Mouse (Mus musculus) heart, postnatal 25 days (tissue): ENCODE results near the gene Hoxd11. TPM values are rescaled to one million over a fixed set of nuclear protein-coding genes. Genes with fewer than 3 reads are reported as not detected.

ENCODE experiments used
- DNase-seq: peaks from one replicate; pipeline ENCODE4 v3.0.0; 2022; ENCODE audit warnings: low spot score
- intact Hi-C: fragments of 180-260 bp; cut with DNase I; formaldehyde crosslinking; loops from one replicate; pipeline ENCODE4 v1.15.1; 2025
- total RNA-seq, 2 experiments: library from RNA; stranded (reverse); gene quantifications; 2 replicates each; pipeline ENCODE4 v1.2.3; 2021

Gene Hoxd11
- total RNA-seq, 2 experiments from 2014 or later, result not detected

DNA sequence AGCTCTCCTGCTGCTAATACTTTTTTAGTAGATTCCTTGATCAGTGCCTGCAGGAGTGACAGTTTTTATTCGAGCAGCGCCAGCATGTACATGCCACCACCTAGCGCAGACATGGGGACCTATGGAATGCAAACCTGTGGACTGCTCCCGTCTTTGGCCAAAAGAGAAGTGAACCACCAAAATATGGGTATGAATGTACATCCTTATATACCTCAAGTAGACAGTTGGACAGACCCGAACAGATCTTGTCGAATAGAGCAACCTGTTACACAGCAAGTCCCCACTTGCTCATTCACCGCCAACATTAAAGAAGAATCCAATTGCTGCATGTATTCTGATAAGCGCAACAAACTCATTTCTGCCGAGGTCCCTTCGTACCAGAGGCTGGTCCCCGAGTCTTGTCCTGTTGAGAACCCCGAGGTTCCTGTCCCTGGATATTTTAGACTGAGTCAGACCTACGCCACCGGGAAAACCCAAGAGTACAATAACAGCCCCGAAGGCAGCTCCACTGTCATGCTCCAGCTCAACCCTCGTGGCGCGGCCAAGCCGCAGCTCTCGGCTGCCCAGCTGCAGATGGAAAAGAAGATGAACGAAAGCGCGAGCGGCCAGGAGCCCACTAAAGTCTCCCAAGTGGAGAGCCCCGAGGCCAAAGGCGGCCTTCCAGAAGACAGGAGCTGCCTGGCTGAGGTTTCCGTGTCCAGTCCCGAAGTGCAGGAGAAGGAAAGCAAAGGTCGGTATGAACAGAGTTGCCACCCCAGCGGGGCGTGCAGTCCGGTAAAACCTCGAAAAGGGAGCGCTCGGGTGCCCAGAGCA lies 12.8 kb downstream of the Hoxd11 start:
- intact Hi-C loops, result loop anchor here (5.0 kb wide), 1 partner anchor 40 kb away; no protein-coding TSS in a partner anchor
- no peak for DNase-seq

DNA sequence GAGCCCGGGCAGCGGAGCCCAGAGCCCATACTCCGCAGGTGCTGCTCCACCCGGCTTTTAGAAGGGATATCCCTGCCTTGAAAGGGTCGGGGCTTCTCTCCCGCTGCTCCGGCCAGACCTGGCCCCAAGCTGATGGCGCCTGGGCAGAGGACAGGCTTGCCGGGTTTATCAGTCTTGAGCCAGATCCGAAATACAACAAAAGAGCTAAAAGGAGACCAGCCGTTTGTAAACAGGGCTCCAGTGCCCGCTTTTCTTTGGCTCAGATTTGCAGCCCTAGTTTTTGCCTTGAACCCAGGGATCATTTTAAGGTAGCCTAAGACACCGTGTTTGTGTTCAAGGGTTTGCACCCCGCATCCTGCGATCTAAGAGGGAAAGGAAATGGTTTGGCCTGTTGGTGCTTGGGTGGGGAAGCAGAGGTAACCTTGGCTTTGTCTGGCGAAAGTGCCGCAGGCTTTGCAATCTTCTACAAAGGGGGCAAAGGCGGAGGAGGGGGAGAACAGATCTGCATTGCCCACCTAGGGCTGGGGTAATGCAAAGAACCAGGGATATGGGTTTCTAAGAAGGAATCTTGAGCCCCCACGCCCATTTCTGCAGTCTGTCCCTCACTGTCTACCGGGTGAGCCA lies 13.6 kb downstream of the Hoxd11 start:
- intact Hi-C loops, result loop anchor here (5.0 kb wide), 1 partner anchor 41 kb away; no protein-coding TSS in a partner anchor

DNA sequence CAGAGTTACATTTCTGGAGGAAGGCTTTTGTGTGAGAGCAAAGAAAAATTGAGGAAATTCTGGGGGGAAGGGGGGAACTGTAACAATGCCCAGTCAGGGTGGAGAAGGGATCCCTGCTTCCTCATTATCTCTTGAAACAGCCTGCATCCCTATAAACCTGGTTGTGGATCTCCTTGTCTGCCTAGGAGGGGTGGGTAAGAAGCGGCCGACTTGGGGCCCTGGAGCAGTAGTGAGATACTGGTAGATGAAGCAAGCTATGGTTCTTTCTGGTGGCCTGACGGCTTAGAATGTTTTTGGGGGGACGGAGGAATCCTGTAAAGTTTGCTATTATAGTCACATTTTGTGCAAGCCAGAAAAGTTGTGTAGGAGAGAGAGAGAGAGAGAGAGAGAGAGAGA lies 14.1 kb downstream of the Hoxd11 start:
- intact Hi-C loops, result loop anchor here (5.0 kb wide), 1 partner anchor 41 kb away; no protein-coding TSS in a partner anchor
- no peak for DNase-seq

More for the DNA sequence above, 13.6 kb downstream of the Hoxd11 start:
- DNase-seq, result no peak

DNA sequence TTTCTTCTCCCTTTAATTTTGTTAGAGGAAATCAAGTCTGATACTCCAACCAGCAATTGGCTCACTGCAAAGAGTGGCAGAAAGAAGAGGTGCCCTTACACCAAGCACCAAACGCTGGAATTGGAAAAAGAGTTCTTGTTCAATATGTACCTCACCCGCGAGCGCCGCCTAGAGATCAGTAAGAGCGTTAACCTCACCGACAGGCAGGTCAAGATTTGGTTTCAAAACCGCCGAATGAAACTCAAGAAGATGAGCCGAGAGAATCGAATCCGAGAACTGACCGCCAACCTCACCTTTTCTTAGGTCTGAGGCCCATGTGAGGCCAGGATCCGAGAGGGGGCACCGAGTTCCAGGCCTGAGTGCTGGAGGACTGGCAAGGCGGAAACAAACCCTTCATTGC lies 14.7 kb downstream of the Hoxd11 start:
- intact Hi-C loops, result loop anchor here (5.0 kb wide), 1 partner anchor 42 kb away; no protein-coding TSS in a partner anchor
- no peak for DNase-seq

DNA sequence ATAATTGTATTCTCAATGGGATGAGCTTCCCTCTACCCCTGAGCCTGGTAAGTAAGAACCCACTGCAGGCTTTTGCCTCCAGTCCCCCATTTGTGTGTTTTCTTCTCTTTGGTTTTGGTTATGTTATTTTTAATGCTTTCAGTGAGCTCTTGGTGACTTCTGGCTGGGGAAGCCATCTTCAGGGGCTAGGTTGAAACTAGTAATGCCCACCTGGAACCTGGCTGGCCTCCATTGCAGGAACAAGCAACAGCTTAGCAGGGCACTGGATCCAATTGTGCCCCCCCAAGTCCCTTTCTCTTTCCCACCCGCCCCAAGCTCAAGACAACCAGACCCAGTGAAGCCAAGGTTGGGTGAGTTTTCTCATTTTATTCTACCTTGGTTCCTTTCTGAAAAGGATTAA lies 16.0 kb downstream of the Hoxd11 start:
- no peak for DNase-seq
- intact Hi-C loops, result no loop called here

DNA sequence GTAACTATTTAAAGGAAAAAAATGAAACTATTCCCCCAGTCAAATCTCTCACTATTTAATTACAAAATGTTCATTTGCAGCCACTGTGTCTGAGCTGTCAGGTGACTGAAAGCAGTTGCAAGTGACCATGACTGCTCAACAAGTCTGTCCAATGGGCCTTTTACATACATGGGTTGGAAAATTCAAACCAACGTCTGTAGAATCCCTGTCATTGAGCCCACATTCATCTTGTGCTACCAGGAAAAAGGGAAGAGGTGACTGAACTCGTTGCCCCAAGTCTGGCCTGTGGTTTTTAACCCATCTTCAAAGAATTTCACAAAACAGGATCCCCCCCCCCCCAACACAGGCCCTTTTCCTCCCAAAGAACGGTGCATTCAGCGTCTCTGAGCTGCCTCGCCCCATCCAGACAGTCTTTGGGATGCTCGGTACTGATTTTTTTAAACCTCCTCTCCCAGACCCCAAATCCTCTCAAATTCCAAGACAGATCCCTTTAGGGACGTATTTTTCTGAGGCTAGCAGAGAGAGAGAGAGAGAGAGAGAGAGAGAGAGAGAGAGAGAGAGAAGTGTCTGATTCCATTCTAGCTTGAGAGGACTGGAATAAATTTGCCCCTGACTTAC lies 16.6 kb downstream of the Hoxd11 start:
- intact Hi-C loops, result no loop called here

DNA sequence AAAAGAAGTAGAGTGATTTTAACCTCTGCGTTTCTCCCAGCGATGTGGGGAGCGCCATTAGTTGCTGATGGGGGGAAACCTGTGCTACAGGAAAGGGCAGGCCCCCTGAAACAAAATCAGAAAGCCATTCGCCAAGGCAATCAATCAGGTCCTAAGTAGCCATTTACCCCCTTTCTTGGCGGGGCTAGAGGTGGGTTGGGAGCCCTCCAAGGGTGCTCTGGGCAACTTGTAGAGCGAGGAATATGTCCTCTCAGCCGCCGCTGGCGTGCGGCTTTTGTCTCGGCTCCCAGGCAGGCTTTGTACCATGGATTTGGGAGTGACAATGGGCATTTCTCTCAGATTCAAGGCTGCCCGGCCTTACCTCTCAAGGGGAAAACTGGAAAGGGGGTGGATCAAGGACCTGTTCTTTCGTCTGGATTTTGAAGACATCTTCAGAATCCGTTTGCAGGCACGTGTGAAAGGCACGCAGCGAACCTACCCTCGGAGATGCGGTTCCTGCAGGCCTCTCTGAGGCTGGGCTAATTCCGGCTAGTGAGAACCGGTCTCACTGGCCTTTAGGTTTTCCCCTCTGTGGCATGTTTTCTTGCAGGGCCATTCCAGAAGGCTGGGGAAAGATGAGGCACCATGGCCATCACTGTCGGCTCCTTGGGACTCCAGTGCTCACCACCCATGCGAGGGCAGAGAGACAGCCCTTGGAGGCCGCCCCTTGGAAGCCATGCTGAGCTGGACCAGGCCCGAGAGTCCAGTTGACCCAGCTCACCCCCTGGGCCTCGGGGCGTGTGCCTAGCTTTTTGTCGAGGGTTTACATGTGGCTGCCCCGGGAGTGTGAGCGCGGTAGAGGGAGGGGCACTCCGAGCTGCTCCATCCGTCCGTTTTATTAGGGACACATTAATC lies 17.3 kb downstream of the Hoxd11 start:
- intact Hi-C loops, result no loop called here
- DNase-seq, result no peak

More for the DNA sequence above, 16.6 kb downstream of the Hoxd11 start:
- no peak for DNase-seq

DNA sequence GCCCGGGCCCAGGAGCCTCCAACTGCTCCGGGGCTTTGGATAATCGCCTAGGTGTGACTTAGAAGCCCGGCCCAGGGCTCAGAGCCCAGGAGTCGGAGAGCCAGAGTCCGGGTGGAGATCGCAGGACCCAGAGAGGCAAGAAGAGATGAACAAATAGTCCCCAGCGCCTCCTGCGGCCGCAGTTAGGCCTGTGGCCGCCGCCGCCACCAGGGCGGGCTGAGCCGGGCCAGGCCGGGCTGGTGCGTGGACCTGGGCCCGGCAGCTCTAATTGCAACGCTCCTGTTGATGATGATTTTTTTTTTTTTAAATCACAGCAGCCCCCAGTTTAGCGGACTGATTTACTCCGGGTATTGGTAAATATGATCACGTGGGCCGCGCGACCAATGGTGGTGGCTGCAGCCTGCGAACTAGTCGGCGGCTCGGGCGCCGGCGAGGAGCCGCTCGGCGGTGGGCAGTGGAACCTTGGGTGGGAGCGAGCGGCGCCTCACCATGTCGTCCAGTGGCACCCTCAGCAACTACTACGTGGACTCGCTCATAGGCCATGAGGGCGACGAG lies 18.3 kb downstream of the Hoxd11 start, which contains the start of gene Hoxd9:
Gene Hoxd9, plus strand, starts transcription at position 161 of the 555 bp plus-strand sequence.
- DNase-seq, result no peak
- intact Hi-C loops, result no loop called here

DNA sequence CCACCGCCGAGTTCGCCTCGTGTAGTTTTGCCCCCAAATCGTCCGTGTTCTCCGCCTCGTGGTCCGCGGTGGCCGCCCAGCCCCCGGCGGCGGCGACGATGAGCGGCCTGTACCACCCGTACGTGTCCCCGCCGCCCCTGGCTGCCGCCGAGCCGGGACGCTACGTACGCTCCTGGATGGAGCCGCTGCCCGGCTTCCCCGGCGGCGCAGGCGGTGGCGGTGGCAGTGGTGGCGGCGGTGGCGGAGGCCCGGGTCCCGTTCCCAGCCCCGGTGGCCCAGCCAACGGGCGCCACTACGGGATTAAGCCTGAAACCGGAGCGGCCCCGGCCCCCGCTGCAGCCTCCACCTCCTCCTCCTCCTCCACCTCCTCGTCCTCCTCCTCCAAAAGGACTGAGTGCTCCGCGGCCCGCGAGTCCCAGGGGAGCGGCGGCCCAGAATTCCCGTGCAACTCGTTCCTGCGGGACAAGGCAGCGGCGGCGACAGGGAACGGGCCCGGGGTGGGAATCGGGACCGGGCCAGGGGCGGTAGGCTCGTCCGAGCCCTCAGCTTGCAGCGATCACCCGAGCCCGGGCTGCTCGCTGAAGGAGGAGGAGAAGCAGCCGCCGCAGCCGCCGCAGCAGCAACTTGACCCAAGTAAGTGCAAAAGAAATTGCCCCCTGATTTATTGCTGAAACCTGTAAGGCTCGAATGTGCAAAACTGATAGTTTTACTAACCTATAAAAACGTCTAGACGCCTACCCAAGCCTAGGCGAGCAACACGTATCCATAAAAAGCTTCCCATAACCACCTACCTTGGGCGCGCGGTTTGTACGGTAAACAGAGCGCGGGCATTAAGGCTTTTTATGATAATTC lies 19.1 kb downstream of the Hoxd11 start:
- DNase-seq, result no peak
- intact Hi-C loops, result no loop called here

DNA sequence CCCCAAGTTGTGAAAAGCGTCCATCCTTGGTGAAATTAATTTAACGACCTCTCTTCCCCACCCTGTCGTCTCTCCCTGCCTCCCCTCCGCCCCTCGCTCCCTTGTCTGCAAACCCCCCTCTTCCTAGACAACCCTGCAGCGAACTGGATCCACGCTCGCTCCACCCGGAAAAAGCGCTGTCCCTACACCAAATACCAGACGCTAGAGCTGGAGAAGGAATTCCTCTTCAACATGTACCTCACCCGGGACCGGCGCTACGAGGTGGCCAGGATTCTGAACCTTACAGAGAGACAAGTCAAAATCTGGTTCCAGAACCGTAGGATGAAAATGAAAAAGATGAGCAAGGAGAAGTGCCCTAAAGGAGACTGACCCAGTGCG lies 19.7 kb downstream of the Hoxd11 start:
- DNase-seq, result no peak
- intact Hi-C loops, result no loop called here

DNA sequence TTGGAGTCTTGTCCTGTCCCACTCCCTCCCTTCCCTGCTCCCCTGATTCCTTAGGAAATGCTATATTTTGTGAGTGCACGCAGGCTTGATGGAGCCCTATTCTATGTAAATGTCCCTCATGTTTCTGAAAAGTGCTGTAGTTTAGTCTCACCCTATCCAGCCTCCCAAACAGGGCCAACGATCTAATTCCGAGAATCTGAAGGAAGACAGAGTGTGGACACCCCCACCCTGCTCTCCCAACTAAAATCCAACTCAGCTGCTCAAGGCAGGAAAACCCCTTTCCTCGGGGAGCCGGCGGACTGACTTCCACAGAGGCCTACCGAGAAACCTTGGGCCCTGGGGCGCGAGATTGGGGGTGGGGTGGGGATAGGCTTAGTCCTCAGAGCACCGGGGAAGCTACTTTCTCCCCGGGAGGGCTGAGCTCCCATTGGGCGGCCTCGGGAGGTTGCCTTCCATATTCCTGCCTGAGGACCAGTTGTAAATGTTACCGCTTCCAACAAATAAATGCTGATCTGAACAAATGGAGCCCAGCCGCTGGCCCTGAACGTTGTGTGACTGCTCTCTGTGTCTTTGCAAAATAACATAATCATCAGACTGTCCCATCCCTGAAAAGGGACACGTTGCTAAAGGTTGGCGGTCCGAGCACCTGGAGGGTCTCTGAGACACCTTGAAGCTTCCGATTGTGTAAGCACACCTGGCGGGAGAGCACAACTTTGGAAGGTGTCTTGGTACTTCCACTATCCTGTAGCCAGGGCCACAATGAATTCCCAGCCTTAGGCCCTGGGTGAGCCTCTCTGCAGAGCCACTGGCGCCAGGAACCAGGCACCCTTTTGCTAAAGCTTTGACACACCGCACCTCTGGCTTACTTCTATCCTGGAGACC lies 20.5 kb downstream of the Hoxd11 start:
- intact Hi-C loops, result no loop called here
- DNase-seq, result no peak

DNA sequence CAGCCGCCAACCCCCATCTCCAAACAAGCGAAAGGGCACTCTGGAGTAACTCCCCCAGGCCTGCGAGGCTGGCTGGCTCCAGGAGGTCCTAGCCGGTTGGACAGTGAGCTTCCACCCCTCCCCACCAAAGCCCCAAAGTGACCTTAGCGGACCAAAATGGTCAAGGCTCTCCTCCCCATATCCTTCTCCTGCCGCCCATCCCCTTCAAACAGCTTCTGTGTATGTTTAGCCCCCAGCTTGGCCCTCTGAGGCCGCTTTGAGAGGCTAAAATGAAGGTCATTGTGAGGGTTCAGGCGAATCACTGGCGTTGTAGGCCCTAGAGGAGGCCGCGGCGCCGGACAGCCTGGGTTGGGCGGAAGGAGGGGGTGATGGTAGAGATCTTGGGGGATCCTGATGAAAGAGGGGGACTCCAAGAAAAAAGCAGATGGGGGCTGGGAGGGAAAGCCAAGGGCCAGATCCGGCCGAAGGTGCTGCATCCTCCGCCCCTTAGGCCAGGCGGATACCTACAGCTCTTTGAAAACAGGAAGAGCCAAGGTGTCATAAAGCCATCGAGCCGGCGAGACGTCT lies 21.3 kb downstream of the Hoxd11 start:
- intact Hi-C loops, result no loop called here
- no peak for DNase-seq

DNA sequence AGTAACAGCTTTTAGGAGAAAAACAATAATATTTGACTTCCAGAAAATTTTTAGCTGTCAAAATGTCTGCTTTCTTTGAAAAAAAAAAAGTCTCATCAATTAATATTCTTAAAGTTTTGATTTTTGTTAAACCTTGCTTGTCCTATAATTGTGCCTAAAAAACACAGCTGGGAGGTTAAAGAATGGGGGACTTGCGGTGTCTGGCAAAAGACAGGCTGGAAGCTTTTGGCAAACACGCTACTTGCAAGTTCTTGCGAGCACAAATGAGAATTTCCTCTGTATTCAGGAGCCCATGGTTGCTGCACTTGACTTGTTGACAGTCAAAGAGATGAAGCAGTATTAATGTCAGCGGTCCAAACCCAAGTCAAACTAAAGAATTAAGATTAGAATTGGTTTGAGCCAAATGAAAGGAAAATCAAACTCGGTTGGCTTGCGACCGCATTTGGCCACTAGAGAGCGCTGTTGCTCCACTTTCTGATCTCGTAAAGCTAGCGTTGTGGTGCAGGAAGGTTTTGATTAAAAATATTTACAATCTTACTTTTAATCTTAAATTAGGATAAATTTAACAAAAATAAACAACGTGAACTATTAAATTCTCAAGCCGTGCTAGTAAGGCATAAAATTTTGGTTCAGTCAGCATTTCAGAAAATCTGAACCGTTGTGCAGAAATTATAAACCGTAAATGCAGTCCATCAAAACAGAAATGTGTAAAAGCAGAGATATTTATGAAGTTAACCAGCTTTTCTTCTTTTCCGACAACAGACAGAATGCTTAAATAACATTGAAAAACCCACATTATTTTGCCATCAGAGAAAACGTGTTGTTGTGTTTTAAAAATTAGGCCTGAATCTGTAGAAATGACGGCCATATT lies 22.8 kb downstream of the Hoxd11 start:
- intact Hi-C loops, result loop anchor here (2.0 kb wide), 3 partner anchors 435 to 887 kb away; no protein-coding TSS in a partner anchor
- no peak for DNase-seq

DNA sequence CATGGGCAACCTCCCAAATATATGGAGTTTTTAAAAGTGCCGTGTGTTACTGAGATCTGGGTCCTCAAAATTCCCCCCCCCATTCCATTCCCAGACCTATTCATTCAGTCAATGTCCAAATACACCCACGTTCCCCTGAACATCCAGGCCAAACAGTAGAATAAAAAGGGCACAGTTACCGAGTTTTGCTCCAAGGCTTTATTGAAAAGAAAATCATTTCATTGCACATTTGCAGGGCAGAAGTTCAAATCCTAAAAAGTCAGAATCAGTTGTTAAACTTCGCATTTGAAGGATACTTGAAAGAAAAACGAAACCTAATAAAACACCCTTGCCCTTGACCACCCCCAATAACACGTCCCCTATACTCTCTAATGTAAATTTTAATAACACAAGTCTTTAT lies 23.5 kb downstream of the Hoxd11 start:
- no peak for DNase-seq
- intact Hi-C loops, result loop anchor here (2.0 kb wide), 3 partner anchors 434 to 886 kb away; no protein-coding TSS in a partner anchor

DNA sequence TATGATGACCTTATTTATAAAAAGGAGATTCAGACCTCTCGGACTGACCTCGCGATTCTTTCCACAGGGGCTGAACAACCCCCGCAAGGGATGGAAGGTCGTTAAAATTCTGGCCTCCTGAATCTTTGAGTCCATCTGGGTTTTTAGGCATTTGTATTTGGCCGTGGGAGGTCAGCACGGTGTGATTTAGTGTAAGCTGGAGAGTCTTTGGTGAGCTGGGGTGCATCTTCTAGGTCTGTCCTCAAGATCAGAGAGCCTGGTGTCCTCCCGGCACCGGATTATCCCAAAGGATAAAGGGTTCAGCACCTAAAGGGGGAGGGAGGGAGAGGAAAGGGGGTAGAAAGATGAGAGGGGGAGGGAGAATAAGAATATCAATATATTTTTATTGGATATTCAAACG lies 24.0 kb downstream of the Hoxd11 start:
- intact Hi-C loops, result loop anchor here (2.0 kb wide), 3 partner anchors 433 to 885 kb away; no protein-coding TSS in a partner anchor
- no peak for DNase-seq

DNA sequence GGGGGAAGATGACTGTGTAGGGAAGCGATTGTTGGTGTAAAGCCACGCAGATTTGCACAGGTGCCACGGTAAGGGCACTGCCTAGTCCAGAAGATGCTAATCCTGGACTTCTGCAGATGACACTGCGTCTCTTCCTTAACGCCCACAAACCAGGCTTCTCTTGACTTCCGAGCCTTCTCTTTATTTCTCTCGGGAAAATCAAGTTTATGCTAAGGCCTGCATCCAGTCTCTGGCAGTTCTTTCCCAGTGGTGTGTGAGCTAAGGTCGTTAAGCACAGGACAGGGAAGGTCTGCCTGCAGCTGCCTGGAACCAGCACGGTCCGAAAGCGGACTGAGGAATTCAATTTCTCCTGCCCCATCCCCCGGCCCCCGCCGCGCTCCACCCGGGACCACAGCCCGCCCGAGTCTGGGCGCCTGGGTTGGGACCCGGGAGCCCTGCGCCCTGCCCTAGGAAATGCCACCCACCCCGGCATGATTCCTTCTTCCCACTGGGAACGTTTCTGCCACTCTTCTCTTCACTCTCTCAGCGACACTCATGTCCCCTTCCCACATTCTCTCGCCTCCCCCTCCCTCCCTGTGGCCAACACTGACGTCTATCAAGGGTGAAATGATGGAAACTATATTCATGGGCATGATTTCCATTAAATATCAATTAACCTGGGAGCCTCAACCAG lies 24.5 kb downstream of the Hoxd11 start:
- intact Hi-C loops, result loop anchor here (2.0 kb wide), 3 partner anchors 433 to 885 kb away; no protein-coding TSS in a partner anchor
- DNase-seq, result no peak
